Mouse (Mus musculus) embryo, embryonic 11 days (tissue): Measurements from ENCODE around the gene Zfp800.

Experiments used
- DNase-seq: peaks from one replicate; pipeline ENCODE4 v3.0.0-alpha.2; 2015

Gene Zfp800

DNA sequence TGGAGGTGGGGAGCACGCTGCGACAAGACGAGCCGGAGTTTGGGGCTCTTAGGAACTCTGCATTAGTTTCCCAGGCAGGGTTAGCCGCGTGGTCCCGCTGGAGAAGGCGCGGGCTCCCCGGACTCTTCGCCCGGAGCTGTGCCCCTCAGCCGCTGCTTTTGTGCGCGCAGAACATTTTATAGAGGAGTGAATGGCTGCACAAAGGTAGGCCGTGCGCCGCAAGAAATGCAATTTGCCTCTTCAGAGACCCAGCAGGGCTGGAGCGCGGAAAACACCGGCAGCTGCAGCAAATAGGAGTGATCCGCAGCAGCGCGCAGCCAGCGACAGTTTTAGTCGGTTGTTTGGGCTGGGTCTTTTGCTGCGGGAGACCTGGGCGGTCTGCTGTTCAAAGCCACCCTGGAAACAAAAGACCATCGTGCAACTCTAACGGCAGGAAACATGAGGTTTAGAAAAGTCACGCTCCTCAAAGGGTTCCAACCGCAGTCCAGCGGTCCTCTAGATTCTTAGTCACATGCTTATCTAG is at the start of gene Zfp800:
TSS of gene Zfp800 (minus strand) at position 325 of the 523 bp plus-strand sequence.
- peak; percentile 73 for DNase-seq

DNA sequence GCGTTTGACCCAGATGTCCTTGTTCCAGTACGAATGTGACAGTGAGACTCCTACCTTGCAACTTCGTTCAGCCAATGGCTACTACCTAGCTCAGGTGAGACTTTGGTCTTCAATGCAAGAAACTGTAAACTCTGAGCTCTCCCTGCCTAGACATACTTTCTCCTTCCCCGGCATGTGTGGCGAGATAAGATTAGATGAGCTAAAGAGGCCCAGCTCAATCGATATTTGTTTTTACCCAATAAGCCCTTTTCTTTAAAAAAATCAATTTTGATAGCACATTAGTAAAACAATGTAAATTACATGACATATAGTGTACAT is 33.7 kb upstream of the Zfp800 start:
- no peak for DNase-seq

DNA sequence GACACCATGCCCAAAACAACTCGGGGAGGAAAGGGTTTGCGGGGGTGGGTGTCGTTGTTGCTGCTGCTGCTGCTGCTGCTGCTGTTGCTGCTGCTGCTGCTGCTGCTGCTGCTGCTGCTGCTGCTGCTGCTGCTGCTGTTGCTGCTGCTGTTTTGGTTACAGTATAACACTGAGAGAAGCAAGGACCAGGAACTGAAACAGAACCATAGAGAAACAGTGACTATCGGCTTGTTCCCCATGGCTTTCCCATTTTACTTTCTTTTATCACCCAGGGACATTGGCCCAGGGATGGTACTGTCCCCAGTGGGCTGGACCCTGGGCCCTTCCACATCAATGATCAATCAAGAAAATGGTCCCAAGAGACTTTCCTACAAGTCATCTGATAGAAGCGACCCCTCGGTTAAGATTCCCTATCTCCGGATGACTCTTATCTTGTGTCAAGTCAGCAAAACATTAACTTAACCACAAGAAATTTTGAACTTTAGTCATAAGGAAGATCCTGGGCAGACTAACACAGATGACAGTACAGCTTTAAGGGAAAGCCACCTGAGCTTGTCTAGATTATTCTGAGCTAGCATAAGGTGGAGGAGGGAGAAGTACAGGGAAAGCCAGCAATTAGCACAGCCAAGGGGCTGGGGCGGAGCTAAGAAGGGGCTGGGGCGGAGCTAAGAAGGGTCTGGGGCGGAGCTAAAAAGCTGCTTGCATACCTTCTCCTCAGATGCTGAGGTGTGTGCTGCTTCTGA is 33.2 kb upstream of the Zfp800 start:
- DNase-seq: no peak

DNA sequence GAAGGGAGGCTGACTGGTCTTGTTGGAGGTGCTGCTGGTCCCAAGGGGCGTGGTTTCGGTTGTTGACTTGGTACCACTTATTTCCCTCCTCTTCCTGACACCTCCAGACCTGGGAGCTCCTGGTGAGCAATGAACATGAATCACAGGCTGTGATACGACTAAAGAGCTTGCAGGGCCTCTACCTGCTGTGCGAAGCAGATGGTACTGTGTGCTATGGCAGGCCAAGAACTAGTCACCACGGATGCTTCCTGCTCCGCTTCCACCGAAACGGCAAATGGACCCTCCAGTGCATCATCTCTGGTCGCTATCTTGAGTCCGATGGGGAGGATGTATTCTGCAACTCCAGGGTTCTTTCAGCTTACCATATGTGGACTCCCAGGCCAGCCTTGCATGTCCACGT is 32.1 kb upstream of the Zfp800 start:
- DNase-seq: no peak

DNA sequence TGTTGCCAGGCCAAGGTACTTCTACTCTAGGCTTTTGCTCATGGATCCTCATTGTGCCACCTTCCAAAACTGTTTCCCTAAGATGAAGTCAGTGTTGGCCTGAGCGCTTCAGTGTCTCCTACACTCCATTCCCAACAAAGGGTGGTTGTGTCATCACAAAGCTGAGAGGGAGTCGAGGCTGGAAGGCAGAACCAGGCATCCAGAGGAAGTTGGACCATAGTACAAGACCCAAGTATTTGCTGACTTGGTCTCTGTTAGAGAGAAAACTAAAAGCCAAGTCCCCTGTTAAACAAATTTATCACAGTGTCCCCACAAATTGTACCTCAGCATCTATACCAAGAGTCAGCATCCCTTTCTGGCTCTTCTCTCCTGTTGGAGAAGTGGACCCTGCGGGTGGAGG is 30.5 kb upstream of the Zfp800 start, which contains the start of gene Gcc1:
TSS of gene Gcc1 (minus strand) at position 101 of the 400 bp plus-strand sequence.
- no peak for DNase-seq

DNA sequence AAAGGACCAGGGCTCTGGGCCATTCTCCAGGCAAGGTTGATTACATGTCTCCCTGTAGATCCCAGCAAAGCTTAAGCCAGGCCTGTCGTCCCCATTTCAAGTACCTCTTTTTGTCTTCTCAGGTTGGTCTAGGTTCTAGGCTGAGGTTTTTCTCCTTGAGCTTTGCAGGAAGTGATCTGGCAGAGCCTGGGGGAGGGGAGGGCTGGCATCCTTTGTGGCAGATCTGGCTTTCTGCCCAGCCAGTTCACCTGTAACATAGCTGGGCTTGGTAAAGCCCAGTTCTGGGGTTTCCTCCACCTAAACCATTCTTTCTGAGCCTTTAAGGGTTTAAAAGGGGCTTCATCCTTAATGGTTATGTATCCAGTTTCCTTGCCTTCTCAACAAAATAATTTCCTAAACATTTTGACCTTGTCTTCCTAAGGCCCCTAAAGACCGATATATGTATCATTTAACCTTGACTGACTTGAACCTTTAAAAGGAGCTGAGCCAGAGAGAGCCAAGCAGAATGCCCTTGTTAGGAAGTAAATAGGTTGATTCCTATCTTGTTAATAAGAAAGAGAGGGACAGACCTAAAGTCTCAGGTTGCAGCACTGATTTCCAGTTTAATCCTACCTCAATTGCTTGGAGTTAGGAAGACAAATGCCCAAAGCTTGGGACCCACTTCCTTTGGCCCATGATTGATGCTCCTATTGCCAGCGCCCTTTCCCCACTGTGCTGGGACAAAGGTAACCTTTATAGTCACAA is 29.5 kb upstream of the Zfp800 start, which contains the start of gene Fscn3:
TSS of gene Fscn3 (plus strand) at position 694 of the 744 bp plus-strand sequence.
- no peak for DNase-seq

DNA sequence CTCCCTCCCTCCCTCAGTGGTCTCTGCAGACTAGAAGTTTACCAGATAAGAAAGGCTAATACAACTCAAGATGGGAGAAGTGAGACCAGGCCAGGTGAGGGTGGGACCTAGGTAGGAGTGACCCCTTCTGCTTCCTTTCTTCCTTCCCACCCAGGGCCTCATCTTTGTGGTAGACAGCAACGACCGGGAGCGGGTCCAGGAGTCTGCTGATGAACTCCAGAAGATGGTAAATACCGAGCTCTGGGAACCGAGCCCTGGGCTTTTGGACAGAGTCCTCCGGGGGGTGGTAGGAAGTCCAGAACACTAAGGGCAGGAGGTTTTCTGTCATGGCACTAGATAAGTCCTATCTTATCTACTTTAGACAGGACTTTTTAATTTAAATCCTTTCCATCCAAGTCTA is 27.2 kb upstream of the Zfp800 start:
- DNase-seq: no peak

DNA sequence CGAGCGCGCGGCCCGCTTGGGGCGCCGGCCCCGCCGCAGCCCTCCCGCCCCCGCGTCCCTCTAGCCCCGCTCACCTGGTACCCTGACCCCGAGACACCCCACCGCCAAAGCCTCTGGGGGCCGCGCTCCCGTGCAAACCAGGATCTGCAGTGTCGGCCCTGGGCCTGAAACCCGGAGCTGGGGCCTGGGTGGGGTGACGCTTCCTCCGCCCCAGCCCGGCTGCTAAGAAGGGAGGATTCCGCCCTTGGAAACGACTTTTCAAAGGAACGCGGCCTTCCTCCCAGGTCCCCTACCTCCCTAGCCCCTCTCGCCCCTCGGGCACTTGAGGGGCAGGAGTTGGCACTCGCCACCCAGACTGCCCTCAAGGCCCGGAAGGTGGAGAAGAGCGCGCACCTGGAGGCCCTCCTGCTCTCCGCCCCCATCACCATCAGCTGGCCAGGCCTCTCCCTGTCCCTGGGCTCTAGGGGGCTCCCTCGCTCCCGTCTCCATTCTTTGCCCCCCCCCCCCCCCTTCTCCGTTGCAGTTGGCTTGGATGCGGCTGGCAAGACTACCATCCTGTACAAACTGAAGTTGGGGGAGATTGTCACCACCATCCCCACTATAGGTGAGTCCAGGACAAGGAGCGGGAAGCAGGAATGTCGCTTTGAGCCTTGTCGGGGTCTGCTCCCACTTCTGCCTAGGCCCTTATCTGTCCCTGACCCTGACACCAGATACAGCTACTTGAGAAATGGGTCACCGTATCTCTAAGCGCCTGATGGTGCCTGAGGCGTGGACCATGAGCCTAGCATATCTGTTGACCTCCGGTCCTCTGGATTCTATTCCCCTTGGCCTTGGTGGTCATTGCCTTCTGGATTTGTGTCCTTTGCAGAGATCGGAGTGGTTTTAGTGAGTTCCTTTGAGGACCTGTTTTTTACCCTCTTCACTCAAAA is 26.2 kb upstream of the Zfp800 start:
- DNase-seq: peak; percentile 63

DNA sequence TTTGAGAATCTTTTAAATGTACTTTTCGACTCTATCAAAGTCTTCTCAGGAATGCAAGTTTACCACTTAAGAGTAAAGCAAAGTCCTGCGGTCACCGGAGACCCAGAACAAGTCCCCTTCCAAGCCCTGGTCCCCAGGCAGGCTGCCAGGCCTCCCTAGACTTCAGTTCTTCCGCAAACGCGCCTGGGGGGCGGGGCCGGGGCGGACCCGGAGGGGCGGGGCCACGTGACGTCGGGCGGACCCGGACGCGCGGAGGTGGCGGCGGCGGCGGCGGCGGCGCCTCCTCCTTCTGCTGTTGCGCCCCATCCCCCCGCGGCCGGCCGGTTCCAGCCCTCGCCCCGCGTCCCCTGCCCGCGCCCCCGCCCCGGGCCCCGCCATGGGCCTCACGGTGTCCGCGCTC is 25.5 kb upstream of the Zfp800 start, which contains the start of gene Arf5:
TSS of gene Arf5 (plus strand) at position 248 of the 400 bp plus-strand sequence.
- peak; percentile 93 for DNase-seq

DNA sequence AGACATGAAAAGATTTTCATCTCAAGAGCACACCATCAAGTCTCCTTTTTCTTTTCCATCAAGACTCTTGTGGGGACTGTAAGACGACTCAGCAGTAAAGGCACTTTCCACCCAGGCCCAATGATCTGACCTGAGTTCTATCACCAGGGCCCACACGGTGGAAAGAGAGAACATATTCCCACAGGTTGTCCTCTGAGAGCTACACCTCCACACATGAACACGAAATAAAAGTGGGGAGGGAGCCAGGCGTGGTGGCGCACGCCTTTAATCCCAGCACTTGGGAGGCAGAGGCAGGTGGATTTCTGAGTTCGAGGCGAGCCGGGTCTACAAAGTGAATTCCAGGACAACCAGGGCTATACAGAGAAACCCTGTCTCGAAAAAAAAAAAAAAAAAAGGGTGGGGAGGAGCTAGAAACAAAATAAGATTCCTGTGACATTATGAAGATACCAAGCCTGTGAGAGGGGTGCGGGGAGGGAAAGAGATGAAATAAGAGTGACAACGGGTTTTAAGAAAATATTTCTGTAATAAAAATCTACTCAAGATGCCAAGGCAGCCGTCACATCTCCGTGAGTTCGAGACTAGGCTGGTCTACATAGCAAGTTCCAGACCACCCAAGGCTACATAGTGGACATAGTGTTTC is 25.0 kb upstream of the Zfp800 start:
- no peak for DNase-seq

DNA sequence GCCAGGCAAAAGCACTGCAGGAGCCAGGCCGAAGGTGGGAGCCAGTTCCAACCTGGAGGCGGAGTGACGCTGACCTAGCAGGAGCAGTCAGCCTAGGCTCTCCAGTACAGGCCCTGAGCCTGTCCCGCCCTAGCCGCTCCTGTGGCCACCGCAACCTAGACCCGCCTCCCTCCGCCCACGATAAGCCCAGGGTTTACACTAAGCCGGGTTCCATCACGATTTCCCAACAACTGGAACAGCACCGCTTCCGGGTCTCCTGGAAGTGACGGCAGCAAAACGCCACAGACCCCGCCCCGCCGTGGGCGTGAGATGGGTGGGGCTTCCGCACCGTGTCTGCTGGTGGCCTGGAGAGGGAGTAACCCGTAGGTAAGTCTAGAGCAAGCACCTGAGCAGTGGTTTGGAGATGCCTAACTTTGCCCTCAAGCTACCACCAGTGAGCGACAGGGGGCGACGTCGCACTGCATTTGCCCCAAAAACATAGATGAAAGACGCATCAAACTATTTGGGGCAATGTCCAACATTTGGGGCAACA is 23.7 kb upstream of the Zfp800 start:
- DNase-seq: peak; percentile 94

DNA sequence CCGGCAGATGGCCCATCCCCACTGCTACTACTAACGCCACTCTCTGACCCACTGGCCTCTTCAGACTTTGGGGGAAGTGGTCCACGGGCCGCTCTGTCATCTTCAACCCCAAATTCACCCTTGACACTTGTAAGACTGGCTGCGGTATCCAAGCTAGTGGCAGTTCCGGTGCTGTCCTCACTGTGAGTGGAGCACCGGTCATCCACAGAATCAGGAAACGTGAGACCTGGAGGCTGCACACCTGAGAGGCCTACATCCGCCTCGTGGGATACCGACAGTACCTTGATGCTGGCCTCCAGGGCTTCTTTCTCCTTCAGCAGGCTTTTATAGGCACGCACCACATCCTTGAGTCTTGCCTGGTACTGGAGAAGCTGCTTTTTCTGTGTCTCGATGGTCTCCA is 23.1 kb upstream of the Zfp800 start:
- no peak for DNase-seq

DNA sequence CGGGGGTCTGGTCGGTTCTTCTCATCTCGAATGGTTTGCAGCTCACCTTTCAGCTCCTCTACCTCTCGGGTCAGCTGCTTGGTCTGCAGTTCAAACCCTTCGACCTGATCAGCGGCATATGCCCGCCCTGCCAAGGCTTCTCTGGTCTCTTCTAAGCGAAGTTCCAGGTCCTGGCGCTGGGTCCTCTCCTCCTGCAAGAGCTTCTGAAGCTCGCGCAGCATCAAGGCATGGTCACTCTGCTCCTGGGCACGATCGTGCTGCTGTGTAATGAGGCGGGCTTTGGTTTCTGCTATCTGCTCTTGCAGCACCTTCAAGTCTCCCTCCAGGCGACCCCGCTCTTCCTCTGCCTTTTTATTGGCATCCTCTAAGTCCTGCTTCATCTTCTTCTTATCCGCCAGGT is 22.6 kb upstream of the Zfp800 start:
- DNase-seq: no peak

DNA sequence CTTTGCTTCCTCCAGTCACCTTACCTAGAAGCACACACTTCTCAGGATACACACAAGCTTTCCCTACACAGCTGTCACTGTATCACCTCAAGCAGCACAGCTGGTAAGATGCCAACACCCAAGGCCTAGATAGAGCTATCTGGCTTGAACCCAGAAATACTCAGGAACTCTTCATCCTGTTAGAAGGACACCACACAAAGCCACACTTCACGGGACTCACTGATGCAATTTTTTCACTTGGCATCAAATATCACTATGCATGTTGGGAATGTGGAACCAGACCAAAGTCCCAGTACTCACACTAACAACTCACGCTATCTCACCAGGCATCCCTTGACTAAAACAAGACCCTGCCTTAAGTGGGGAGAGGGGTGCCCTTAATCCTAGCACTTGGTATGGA is 21.9 kb upstream of the Zfp800 start:
- DNase-seq: no peak

DNA sequence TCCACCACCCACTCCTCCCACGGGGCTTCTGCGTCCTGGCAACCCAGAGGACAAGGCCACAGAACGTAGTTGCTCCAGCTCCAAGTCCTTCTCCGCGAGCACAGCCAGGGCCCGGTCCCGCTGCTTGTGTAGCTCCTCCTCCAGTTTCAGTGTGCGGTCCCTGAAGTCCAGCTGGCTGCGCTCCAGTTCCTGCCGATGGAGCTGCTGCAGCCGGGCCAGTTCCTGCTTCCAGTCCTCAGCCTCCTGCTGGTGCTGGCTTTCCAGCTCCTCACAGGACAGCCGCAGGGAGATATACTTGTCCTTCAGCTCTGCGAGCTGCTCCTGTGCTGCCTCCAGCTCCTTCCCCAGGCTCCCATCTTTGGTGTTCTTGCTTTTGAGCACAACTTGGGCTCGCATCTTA is 20.6 kb upstream of the Zfp800 start:
- no peak for DNase-seq

DNA sequence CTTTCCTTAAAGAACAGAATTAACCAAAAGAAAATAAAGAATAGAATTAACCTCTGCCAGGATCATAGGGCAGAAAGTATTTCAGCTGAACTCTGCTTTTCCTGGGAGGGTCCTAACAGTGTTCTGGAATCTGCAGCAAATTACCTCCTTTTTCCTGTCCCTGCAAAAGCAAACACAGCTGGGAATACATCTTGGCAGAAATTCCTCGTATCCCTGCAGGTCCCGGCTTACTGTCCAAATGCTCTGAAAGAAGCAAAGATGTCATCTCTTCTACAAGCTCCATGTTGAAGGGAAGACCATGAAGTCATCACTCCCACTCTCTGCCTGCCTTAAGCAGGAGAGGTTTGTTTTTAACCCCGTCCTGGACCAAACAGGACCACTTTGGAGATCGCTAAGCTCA is 19.2 kb upstream of the Zfp800 start:
- no peak for DNase-seq

DNA sequence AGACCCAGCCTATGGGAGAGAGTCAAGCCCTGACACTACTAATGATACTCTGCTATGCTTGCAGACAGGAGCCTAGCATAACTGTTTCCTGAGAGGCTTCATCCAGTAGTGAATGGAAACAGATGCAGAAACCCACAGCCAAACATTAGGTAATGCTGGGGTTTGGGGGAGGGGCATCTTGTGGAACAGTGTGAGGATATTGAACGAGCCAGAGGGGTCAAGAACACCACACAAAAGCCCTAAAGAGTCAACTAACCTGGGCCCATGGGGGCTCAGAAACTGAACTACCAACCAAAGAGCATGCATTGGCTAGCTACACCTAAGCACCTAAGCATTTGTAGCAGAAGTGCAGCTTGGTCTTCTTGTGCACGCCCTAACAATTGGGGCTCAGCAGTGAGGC is 13.4 kb upstream of the Zfp800 start:
- no peak for DNase-seq

DNA sequence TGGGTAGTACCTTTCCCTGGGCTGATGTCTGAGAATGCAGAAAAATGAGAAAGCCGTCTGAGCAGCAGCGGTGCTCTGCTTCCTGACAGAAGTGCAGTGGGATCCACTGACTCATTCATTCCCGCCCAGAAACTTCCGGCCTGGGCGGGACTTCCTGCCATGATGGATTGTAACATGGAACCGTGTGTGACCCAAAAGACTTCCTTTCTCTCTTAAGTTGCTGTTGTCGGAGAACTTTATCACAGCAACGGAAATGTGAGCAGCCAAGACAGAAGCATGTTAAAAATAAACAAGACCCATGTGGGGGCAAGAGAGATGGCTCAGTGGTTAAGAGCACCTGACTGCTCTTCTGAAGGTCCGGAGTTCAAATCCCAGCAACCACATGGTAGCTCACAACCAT is 12.2 kb upstream of the Zfp800 start:
- DNase-seq: no peak

DNA sequence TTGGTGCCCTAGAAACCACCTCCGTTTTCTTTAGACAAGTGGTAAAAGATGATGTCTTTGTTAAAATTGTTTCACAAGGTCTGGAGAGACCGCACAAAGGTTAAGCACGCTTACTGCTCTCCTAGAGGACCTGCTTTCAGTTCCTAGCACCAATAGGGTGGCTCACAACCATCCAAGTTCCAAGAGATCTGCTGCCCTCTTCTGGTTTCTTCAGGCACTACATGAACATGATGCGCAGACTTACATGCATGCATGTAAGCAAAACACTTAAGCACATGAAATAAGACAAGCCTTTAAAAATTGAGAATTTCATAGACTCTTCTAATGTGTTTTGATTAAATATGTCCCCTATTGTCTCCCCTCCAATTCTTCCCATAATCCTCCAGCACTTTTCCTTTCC is 2.0 kb upstream of the Zfp800 start:
- DNase-seq: no peak

DNA sequence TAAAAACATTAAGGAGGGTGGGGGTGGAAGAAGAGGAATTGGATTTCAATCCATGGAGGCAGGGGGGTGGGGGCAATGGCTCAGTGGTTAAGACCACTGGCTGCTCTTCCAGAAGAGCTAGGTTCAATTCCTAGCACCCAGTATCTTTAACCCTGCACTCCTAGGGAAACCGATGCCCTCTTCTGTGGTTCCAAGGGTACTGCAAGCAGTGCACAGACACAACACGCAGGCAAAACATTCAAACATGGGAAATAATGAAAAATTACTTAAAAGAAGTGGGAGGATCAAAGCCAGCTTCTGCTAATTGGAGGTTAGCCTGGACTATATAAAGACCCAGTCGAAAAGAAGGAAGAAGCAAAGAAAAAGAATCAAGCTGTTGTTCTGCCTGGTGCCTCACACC is 921 bp upstream of the Zfp800 start:
- no peak for DNase-seq

DNA sequence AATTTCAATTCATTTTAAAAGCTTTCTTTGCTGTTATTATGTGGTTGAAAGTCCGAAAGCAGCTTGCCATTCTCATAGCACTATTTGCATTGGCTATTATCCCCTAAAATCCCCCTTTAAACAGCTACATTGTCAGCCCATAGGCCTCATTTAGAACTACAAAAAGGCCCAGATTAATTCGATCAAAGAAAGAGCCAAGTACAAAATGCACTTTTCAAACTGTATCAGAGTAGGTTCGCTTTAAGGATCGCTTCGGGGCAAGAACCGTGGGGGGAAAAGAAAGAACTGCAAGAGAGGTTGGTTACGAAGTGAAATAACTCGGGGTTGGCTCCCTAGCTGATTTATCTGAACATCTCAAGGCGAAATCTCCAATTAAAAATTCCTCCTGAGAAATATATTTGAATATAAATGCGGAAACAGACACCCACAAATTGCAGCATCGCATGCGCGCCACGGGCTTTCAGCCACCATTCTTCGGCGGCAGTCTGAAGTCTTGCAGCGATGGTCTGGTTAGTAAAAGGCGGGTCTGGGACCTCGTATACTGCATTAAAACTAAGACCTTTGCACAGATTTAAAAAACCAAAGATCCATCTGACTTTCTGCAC is 850 bp downstream of the Zfp800 start:
- peak; percentile 76 for DNase-seq
